Mouse (Mus musculus) G1E (cell line): ENCODE results near the gene Pan2.
"Not testable (repeated sequence)": the region's sequence is repeated elsewhere in the genome, so short reads cannot be mapped to it uniquely, and the experiment has no call there.

Experiments
- CTCF ChIP-seq: IDR thresholded peaks from 2 replicates; pipeline ENCODE4 v1.5.1; 2012; ENCODE audit warnings: low read depth, low read length, inconsistent platforms, mixed read lengths
- GATA1 ChIP-seq: IDR thresholded peaks from 2 replicates; pipeline ENCODE4 v1.6.1; 2012; ENCODE audit warnings: borderline replicate concordance, low read length, inconsistent platforms, mixed read lengths
- GATA2 ChIP-seq: IDR thresholded peaks from 2 replicates; pipeline ENCODE4 v1.6.1; 2012; ENCODE audit warnings: low read depth, low read length, inconsistent platforms, borderline replicate concordance
- POLR2AphosphoS5 ChIP-seq: IDR thresholded peaks from 2 replicates; pipeline ENCODE4 v1.6.1; 2012; ENCODE audit warnings: low read depth, low read length, inconsistent platforms; ENCODE audit not compliant: insufficient replicate concordance
- TAL1 ChIP-seq: conservative IDR thresholded peaks from 2 replicates; pipeline ENCODE4 v1.6.1; 2012; ENCODE audit warnings: low read depth, low read length, inconsistent platforms, mixed read lengths

- not testable (repeated sequence) for TF ChIP-seq GATA1, CTCF, GATA2, TAL1, POLR2AphosphoS5
These were observed 42.8 kb upstream of the Pan2 start for GRCm38 (mm10) chr10:128260376-128260775.
